Mouse (Mus musculus): ENCODE measurements at regions not wholly inside any gene's neighbourhood (a gene's known extent, or its start where the extent isn't known, plus 50 kb on each side); places are given as distances from the start of the nearest gene placed in this dataset.

DNA sequence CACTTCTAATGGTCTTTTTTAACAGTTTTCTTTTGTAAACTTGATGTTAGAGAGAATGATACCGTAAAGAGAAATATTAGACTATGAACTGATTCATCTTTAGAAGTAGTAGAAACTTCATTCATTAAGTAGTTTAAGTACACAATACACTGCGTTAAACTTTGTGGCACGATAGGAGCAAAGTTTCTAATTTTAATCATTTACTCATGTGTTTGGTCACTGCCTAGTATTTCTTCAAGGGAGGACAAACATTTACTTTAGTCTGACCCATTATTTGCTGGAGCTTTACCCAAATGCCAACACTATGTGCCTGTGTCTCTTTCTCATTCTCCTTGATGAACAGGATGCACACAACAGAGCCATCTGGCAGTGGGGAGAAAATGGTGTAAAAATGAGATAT, 200.6 kb downstream of the Chm start:
- intact Hi-C loops (cut with DNase I) = no loop called here

DNA sequence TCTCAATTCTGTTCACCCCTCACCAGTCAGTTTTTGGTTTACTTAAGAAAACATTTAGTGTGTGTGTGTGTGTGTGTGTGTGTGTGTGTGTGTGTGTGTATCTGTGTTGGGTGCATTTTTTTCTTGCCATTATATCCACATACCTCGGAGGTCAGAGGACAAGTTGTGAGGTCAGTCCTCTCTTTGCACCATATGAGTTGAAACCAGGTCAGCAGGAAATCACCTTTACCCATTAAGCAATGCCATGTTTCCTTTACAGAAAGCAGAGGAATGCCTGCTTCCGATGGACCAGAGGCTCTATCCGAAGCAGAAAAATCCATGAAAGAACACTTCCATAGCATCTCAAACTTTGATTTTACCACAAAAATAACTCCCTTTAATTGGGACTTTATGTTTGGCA, 201.2 kb downstream of the Chm start:
- intact Hi-C loops (cut with DNase I) = no loop called here

DNA sequence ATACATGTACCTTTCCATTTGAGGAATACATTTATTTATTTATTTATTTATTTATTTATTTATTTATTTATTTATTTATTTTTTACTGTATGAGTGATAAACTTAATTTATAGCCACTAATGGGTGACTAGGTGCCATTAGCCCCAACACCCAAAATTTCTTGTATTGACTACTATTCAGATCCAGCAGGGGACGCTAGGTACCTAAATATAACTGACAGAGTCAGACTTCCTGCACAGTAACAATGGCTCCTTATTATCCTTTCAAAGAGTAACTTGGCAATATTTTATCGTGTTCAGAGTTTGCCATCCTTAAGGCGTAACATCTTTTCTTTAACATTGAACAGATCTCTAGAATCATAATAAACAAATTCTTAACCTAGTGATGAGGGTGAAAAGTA, 206.7 kb downstream of the Chm start:
- intact Hi-C loops (cut with DNase I) = loop anchor here (10.0 kb wide), 1 partner anchor 1576 kb away; no protein-coding TSS in a partner anchor

DNA sequence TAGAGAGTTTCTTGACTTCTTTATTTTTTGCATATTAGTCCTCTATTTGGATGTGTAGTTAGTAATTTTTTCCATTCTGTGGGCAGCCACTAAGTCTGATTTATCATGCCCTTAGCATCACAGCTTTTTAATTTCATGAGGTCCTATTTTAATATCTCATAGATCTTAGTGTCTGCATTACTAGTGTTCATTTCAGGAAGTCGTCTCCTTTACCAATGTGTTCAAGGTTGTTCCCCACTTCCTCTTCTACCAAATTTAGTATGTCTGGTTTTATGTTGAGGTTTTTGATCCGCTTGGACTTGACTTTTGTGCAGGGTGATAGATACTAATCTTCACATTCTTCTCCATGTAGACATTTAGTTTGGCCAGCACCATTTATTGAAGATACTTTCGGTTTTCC, 221.2 kb downstream of the Chm start:
- intact Hi-C loops (cut with DNase I) = no loop called here

DNA sequence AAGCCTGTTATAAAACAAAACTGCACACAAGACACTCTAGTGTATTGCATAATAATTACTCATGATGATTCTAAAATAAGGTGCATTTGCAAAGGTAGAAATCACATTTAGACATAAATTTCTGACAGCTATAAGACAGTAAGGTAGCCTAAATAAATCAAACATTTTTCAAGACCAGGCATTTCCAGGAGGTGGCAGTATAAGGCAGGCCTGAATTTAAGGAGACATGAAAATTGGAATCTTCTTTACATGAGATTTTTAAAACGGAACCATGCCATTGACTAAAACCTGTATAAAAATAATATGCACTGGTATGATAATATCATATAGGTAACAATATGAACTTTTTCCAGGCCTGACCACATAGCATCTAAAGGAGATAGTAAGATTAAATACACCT, 235.5 kb downstream of the Chm start:
- intact Hi-C loops (cut with DNase I) = no loop called here

DNA sequence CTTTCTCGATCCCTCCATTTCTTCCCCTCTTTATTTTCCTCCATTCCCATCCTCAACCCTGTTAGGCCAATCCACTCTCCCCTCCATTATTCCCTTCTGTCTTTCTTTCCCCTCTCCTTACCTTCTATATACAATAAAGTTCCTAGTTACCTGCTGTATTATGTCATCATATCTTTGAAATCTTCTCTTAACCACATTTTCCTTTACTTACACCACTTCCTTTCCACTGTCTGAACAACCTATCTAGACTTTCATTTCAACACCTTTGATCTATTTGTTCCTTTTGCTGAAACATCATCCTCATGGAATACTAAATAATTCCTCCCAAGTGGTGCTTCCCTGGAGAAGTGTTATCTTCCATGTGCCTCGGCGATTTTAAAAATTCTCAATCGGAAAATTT, 237.8 kb downstream of the Chm start:
- intact Hi-C loops (cut with DNase I) = no loop called here

DNA sequence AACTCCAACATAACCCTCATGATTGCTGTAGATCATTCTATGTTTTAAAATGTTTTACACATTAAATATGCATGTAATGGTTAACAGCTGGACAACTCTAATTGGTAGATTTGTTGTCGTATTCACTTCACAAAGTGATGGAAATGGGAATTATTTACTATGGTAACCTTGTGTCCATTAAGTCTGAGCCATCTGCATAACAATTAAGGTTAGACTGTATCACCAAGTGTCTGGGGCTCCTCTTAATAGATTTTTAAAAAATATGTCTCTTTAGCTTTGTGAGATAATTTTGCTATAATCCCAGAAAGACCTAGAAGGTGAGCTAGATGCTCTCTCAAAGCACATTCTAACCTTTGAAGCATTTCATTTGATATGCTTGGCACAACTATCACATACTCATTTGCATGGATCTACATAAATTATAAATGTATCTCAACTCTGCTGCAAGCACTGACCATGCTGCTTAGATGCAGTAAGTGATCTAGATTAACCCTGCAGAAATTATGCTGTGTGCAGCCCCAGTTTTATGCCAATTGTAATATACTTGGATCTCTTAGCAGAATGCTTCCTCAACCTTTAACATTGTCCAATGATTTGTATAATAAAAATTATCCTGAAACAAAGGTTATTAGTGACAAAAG, 227.2 kb upstream of the Pof1b start:
- intact Hi-C loops (cut with DNase I) = no loop called here

DNA sequence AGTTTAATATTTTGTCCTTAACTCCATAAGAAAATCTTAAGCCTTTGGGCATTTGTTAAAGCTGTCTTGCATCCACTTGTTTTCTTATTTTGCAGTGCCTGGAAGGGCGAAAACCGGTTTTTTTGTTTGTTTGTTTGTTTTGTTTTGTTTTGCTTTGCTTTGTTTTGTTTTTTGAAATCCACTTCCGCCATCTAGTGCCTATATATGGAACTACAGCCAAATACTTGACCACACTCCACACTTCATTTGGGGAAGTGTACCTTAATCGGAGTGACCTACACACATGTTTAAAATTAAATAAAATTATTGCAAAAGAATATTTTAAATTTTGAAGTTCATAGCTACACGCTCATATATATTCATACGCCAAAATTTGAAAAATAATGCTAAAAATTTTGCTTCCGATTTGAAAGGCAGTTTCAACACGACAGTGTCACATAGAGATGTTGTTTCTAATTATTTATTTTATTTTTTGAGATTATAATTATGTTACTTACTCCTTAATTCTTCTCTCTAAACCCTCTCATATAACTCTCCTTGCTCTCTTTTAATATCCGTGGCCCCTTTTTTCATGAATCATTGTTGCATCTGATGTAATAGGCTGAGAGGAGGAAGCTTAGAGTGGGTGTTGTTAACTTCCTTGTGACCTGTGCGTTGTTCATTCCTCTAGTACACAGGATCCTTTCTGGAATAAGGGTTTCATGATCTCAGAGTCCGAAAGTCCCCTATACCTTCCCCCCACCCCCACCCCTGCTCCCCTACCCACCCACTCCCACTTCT, 205.4 kb upstream of the Pof1b start:
- intact Hi-C loops (cut with DNase I) = loop anchor here (5.0 kb wide), 2 partner anchors 382 to 482 kb away; no protein-coding TSS in a partner anchor

DNA sequence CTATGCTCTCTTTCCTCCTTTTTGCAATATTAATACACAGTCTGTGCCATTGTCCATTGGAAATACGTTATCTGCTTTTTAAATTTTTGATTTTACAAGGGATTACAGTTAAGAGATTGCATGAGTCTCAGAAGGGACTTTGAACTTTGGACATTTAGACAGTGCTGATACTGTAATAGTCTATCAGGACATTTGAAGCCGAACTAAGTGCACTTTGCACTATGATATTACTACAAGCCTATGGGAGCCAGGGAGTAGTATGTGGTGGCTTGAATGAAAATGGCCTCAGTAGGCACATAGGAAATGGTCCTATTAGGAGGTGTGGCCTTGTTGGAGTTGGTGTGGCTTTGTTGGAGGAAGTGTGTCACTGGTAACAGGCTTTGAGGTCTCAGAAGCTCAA, 188.1 kb upstream of the Pof1b start:
- intact Hi-C loops (cut with DNase I) = no loop called here
